Mouse (Mus musculus): Measurements from ENCODE around the gene Otos.
A peak's percentile ranks its signal among the peaks of the same experiment; 100 is the strongest.

Gene Otos

DNA sequence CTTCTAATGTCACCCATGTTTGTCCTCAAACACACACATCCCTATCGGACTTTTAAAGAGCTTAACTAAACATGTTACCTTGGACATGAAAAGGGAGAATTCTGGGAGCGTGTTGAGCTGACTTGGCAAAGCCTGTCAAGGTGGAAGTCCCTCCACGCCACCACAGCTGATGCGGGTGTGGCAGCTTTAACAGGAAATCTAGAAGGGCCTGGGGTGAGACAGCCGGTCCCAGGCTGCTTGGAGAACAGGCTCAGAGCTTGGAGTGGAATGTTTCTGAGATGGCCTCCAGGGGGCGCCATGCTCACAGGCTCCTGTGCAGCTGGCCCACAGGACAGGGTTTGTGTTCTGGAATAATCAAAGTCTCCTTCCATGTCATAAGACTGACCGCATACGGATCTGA is at the start of gene Otos:
TSS of gene Otos (minus strand) at position 169 of the 400 bp plus-strand sequence.
- peak; percentile 70 for DNase-seq

DNA sequence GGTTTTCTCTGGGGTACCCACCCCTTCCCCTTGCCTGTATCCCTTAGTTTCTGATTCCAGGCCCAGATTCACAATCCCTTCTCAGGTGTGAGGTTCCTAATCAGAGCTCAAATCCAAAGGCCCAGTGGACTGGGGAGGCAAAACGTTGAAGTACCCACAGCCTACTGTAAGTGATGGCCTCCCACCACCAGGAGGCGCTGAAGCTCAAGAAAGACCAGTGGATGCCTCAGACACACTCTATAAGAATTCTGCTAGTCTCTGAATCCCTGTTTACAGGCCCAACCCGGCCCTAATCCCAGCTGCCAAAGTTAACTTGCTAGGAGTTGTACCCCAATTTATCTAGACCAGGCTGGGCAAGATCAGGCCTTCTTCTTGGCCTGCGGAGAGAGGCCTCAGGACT is 48.2 kb upstream of the Otos start:
- DNase-seq = peak; percentile 70

DNA sequence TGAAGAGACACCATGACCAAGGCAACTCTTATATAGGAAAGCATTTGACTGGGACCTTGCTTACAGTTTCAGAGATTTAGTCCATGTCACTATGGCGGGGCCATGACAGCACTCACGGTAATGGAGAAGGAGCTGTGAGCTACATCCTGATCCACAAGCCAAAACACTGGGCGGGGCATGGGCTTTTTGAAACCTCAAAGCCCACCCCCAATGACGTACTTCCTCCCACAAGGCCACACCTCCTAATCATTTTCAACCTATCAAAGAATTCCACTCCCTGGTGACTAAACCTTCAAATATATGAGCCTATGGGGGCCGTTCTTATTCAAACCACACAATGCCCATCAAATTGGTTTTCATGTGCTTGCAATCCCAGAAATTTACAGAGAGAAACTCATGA is 47.1 kb upstream of the Otos start:
- DNase-seq = no peak

DNA sequence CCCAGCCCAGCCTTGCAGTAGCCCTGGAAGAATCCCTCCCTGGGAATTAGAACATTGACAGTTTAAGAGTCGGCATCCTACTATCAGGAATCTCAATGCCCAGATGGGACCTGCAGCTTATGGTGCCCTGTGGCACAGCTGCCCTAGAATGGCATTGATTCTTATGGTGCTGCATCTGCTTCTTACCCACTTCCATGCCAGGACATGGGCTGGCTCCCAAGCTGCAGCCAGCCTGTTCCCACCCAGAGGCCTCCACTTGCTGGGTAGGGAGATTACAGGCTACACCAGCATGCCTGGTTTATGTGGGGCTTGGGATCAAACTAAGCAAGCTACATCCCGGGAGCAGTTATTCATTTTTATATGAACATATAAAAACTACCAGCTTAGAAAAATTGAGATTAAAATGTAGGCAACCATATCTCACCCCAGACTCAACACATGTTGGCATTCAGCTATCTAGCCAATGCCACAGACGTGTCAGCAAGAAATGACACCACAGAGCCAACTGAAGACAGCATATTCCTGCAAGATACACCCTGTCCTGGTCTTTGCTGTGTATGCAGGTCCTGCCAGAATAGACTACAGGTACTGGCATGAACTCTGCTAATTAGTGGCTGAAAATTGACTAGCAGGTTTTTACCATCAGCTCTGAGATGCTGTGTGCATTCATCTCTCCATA is 42.7 kb upstream of the Otos start:
- no peak for DNase-seq

DNA sequence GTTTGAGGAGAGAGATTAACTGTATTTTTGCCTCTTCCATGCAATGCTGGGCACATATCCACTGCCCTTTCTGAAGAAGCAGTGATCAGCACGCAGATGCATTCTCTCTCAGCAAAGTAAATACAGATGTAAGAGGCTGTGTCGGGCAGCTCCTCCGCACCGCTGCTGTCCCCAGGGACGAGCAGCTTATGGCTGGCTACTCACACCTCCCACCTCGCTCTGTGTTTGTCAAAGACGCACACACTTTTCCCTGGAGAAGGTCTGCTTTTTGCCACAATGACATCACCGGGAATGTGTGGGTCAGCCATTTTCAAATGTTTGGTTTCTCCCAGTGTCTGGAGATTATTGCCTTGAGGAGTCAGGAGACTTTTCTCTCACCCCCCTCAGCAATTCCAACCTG is 38.4 kb upstream of the Otos start:
- no peak for DNase-seq

DNA sequence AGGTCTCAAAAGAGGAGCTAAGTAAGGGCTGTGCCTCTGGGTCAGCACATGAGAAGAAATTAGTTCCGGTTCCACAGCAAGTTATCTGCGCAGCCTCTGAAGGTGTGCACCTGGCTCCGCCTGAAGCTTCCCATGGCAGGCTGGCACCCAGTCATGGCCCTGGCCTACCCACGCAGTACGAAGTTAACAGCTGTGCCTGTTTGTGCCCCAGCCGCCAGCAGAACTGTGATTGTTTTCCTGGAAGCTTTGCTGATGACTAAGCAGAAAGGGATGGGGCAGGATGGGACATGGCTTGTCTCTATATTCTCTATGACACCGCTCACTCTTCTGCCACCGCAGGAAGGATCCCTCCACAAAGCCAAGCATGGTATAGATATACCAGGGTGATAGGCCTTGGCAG is 34.5 kb upstream of the Otos start:
- DNase-seq = peak; percentile 80

DNA sequence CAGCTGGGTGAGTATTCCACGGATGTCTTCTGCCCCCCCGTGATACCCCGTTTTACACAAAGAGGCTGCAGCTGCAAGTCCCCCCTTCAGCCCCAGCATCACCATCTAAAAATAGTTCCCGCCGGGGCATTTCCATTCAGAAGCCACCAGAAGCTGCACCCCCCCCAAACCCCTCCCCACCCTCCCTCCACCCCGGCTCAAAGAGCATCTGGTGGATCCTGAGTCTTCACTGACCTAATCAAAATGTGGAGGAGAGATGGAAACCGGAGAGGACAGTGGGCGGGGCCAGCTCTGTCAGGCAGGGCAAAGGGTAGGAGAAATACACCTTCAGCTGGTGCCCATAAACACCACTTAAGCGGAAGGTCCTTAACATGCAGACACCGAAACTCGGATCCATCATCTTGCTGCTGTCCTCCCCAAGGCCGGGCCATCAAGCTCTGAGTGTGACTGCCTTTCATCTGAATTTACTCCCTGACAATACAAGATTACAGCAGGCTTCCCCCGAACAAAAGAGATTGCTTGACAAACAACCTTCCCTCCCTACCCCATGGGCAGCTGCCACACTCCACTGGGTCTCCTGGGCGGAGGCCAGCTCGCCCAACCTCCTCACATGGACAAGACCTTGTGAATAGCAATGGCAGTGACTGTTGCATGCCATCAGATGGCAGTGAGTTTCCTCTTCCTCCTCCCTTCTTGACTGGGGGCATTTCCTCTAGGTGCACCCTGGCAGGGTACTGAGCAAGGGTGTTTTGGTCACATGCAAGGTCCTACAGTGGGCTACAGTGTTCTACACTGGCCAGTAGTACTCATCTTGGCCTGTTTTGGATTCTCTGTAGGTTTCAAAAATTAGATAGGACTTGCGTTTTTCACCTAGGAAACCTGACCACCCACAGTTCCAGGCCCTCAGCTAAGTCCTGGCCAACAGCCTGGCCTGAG is 32.3 kb upstream of the Otos start:
- DNase-seq = no peak

DNA sequence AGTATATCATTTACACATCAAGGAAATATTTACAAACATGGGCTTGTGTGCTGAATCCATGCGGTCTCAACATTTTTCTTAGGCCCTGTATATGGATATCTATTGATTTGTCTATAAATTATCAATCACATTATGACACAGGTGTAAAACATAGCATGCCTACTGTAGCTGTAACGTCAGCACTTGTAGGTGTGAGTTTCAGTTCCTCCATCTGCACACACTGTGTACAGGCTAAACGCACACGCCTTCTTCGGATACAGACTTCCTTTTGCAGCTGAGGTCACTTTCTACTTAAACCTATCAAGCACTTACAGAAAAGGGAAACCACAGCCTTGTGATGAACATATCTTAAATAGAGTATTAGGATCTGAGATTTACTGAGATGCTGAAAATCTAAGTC is 30.1 kb upstream of the Otos start:
- no peak for DNase-seq

DNA sequence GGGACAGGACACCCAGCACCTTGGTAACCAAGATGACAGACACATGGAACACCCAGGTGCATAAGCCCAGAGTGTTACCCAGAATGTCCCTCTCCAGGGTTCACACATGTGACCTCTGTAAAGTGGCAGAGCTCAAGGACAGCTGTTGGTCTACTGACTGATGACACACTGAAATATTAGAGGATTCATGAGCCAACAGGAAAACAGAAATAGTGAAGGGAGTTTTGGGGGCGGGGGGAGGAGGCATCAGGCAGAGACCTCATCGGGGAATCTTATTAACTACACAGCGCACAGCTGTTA is 28.0 kb upstream of the Otos start:
- DNase-seq = no peak

DNA sequence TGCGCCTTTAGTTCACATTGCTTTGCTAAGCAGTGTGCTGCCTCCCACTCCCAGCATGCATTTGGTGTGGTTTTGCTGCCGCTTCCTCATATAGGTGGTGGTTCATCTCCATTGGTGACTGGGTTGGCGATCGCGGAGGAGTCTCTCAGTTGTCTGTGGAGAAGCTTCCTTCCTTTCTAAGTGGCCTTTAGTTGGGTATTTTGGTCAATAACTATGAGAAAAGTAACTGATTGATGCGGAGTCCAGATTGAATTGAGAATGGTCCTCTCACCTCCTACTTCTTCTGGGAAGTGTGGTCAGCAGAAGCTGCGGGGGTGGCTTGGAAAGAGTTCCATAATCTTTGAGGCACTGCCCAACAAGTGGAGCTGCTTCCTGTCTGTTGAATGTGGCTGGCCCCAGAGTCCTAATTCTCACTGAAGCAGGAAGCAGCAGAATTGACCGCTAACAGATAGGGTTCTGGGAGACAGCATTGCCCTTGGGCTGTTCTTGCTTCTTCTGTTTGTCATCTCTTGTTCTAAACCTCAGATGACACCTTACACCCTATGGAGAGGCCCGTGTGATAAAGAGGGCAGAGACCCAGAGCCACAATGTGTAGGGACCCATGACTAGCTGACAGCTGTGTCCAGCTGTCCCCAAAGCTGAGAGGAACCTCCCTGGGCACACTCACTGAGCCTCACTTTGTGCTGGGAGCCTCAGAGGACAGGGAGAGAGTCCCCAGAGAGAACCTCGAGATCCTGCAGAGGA is 27.5 kb upstream of the Otos start:
- DNase-seq = peak; percentile 43

DNA sequence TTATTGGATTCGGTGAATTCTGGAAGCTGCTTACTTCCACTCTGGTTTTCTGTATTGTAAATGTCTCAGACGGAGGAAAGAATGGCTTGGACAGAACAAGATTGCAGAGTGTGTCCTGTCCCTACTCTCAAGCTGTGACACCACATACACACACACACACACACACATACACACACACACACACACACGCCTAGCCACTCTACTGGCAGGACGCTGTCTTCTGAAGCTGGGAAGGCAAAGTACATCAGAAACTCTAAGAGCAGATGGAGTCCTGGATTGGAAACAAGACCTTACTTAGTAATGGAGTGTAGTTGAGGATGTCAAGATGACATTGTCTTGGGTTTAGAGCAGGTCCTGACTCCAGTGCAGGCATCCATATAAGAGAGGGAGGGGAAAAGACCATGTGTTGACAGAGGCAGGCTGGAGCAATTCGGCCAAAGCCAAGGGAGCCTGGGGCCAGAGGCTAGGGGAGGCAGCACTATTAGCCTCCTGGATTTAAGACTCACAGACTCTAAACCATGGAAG is 24.7 kb upstream of the Otos start:
- no peak for DNase-seq

DNA sequence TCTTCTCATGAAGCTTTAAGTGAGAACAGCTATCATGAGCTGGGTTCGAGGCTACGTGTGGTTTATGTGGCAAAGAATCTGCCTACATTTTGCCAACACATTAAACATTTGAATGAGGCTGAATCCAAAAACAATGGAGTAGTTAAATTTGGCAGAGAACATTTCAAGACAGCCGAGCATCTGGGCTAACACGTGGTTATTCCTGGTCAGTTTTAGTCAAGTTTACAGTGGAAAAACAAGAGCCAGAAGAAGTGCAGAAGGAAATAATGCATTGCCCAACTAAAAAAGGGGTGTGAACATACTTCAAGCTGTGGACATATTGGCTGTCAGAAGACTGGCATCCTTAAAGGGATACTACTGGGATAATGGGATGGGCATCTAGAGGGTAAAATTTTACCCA is 22.7 kb upstream of the Otos start:
- DNase-seq = no peak

DNA sequence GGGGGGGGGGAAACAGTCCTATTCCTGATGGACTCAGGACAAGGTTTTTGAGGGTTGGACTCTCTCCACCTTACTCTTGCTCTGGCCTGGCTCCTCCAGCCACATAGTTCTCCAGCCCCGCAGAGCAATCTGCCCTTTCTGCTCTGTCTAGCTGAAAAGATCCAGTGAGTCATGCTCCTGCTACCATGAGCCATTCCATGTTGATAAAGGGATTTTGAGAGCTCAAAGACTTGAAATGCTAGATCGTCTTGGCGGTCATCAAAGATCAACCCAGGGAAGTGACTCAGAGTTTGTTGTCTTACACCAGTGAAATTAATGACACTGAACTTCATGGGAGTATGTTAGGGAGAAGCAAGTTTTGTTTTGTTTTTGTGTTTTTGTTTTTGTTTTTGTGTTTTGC is 20.8 kb upstream of the Otos start:
- DNase-seq = no peak

DNA sequence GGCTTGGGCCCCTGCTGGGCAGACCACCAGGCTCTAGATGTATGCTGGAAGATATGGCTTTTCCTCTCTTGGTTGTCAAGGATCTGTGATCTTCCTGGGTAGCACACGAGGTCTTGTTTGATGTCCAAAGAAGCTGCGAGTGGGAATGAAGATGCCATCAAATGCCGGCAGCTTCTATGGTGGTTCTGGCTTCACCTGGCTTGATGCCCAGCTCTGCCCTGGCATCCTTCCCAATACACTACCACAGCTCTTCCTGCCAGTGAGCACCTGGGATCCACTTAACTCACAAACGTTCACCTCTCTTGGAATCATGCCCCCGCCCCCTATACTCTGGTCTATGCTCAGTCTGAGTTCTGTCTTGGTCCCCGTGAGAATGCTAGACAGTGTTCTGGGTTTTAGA is 18.5 kb upstream of the Otos start:
- no peak for DNase-seq

DNA sequence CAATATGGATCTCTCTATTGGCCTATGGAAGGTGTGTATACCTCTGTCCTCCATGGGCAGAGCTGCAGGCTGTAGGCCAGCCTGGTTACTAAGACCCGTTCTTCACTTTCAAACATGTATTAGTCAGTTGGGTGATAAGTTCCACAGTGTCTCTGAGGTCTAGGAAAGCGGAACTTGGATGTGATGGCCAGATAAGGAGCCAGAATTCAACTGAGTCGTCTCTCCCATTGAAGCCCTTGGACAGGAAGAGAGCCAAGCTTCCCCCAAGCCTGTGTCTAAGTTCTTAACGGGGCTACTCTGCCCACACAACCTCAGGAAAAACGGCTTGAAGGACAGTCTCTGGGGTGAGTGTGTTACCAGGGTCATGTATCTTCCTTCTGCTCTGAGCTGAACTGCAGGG is 10.8 kb upstream of the Otos start:
- no peak for DNase-seq

DNA sequence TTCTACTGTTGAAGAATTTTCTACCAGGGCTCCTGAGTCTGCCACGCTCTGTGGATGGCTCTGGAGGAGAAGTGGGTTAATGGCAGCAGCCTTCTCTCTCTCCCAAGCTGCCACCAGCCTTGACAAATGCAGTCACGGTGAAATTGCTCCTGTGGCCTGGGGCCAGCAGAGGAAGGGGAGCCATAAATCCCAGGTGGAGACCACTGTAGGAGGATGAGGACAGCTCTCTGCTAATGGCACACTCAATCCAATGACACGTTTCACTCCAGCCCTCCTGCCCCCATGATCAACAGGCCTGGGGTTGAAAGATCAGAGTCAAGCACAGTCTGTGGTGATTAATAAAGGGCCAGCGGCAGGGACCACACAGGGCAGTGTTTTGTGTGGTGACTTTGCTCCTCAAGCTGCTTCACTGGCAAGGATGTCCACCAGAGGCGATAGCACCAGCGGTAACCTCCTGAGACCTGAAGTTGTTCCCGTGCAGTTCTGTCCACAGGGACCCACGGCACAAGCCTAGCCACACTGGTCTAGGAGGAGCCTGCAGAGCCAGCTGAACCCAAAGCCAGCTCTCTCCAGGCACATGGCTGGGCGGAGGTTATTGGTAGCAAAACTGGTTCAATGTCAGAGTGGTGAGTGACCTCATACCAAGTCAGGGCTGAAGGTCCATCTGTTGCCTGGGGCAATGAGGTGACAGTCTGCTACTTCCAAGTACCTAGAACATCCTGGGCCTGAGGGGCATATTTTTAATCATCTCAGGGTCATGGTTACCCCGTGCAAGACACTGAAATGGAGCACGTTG is 8.6 kb upstream of the Otos start:
- DNase-seq = no peak

DNA sequence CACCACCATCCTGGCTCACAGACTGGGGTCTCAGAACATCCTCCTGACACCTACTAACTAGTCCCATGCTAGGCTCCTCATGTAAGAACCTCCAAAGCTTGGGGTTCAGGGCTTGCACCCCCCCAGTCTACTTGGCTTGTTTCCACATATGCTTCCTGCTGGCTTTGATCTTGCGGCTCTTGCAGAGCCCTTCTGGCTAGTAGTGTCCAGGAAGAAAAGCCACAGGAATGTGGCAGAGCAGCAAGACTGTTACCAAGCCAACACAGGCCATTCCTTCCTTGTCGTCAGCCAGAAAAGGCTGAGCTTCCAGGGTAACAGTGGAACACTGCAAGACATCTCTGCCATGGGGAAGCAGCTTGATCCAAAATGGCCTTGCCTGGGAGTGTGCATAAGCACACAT is 6.0 kb upstream of the Otos start:
- DNase-seq = no peak

DNA sequence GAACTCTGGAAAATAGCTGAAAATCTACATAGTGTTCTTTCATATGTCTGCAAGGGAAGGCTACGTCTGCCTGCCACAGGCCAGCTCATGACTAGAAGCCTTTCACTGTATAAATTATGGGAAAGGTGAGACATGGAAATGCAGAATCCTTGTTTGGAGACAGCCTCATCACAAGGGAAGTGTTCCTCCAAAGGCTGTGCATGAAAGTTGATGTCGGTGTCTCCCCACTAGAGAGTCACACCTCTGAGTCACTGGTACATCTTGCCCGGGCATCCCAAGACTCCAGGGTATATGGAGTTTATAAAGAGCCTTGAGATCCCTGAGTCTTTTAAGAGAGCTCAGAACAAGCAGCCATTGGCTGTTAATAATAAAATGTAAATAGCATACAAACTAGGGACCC is 4.5 kb upstream of the Otos start:
- no peak for DNase-seq

DNA sequence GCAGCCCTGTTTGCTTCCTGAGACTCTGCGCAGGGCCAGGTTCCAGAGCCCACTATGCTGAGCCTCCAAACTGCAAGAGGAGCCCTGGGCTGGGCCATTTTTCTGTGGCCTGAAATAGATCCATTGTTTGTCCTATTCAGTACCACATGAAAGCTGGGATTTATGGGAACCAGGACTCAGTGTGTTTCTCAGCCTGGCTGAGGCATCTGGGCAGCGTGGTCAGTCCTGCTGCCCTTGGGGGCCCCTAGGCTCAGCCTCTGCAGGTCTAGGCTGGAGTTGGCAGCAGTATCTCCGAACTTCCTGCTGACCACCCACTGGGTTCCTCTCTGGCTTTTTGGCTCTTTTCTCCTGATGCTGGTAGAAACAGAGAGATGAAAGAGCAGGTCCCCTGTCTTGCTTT is 2.8 kb upstream of the Otos start:
- DNase-seq = no peak

DNA sequence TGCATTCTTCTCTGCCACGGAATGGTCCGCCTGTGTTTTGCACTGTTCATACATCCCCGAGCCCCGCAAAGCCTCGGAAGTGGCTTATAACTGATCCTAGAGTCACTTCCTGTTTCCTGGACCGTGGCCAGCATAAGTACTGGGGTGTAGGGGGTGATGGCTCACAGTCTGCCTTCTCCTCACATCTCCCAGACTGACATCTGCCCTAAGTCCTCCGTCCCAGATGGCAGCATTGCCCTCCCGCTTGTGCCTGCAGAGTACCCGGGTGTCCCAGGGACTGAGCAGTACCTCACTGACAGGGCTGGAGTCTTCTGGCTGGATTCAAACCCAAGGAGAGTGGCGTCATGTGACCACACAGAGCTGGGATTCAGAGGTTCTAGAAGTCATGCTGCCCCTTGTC is 444 bp downstream of the Otos start:
- no peak for DNase-seq

DNA sequence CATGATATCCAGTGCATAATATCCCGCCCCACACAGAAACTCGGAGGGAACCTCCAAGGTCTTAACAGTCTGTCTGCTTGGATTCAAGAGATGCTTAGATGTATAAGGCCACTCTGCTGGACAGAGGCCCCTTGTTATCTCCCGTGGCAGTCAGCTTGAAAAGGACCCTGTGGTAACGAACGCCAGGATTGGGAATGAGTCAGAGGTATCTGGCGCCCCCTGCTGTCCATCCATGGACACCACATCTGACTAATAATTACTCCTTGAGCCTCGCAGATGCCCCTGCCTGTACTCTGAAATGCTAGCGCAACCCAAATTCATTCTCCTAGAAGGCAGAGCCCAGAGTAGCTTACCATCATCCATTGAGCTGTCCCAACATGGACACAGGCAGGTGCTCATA is 889 bp downstream of the Otos start:
- peak; percentile 67 for DNase-seq

DNA sequence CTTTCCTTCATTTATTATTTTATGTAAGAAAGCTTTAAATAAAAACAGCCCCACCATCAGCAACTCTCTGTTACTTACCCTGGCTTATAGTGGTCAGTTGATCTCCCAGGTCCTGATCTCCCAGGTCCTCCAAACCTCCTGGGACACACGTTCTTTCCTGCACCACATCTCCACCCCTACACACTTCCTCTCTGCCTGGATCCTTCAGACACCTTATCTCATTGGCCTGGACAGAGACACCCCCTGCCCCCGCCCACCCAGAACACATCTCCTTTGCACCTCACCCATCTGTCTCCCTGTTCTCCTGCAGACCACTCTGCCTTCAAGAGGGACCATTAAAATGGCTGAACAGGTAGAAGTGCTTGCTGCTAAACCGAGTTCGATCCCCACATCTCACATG is 1.6 kb downstream of the Otos start:
- no peak for DNase-seq

DNA sequence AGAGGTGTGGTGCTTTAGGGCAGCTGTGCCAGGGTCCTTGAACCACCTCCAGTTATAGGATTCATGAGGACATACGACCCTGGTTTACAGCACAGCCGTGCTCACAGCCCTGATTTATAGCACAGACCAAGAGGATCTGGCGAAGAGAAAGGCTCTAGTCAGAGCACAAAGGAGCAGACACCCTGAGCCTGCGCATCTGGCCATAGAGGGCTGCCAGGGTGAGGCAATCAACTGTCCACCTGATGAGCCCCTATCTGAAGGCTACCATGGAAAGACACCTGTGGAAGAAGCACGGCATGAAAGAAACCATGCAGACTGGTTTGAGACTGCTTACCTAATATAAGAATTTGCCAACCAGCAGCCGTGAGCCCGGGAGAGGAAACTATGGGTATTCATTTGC is 2.0 kb downstream of the Otos start:
- no peak for DNase-seq

All from layer of hippocampus, adult 9-11 months (tissue).